8 mouse cellular contexts compared by ENCODE assay signal in genomic region chr16:30736662-30737326, GRCm38 (mm10).
DNase-seq lines count a peak whose midpoint lies in the region; ATAC-seq and TF ChIP-seq lines count a peak whose summit lies in the region.
"Had no signal": no experiment of that assay in that cellular context is flagged by ENCODE, and none has a peak within 500 bp of the region (broad histone marks: within the 10 kb centered on the region; RNA-seq: fewer than 3 reads in every experiment).

No protein-coding gene starts in this region.

- no peak overlapping the region for H3K4me2 ChIP-seq in midbrain, postnatal 0 days (ENCODE audit: low read depth, low read length, poor library complexity, severe bottlenecking)
- no peak overlapping the region for H3K4me2 ChIP-seq in liver, postnatal 0 days (ENCODE audit: low read depth, low read length)
- H3K4me2 ChIP-seq: midbrain, embryonic 12.5 days had no signal

- intact Hi-C loops in heart, postnatal 10 days (cut with DNase I), result loop anchor here (1.0 to 5.0 kb wide), 5 partner anchors 58 to 336 kb away; no protein-coding TSS in a partner anchor

- ATAC-seq in midbrain, postnatal 0 days (ENCODE audit: low FRiP score), result no peak; the same call in 1 of the 2 replicates
- no peak for ATAC-seq in liver, postnatal 0 days

- WGBS in midbrain, embryonic 10.5 days, result 74% methylated on average over 17 of the region's 17 CpGs
- 59% methylated on average over 17 of the region's 17 CpGs for WGBS in midbrain, postnatal 0 days
- 60% methylated on average over 17 of the region's 17 CpGs for WGBS in liver, postnatal 0 days (ENCODE audit: insufficient replicate concordance)

- H3K27ac ChIP-seq in midbrain, embryonic 10.5 days (replicated peaks), result peak overlapping the region; percentile 33; the same call in 1 of the 2 replicates
- no peak overlapping the region for H3K27ac ChIP-seq in midbrain, postnatal 0 days (ENCODE audit: low read depth, low read length)
- no peak overlapping the region for H3K27ac ChIP-seq in liver, postnatal 0 days (ENCODE audit: low read depth)
- H3K27ac ChIP-seq: midbrain, embryonic 12.5 days had no signal

- H3K27me3 ChIP-seq in midbrain, embryonic 10.5 days (ENCODE audit: low read depth, poor library complexity, severe bottlenecking), result no peaks in the 10 kb centered on the region
- no peaks in the 10 kb centered on the region for H3K27me3 ChIP-seq in midbrain, postnatal 0 days (ENCODE audit: insufficient read depth, low read length)
- no peaks in the 10 kb centered on the region for H3K27me3 ChIP-seq in liver, postnatal 0 days (ENCODE audit: insufficient read depth, low read length)
- H3K27me3 ChIP-seq: midbrain, embryonic 12.5 days had no signal

- no peak for DNase-seq in midbrain, embryonic 10.5 days (ENCODE audit: low spot score)
- DNase-seq in midbrain, postnatal 0 days (ENCODE audit: low spot score), result no peak
- DNase-seq in gastrocnemius, adult 8-10 months (ENCODE audit: low spot score in 2 of 2), result peak; percentile 33 to 51
- DNase-seq in heart, postnatal 10 days, result peak; percentile 73 to 81
- peak; percentile 77 for DNase-seq in skeletal muscle tissue, adult 2 months (ENCODE audit: low read depth, low spot score)
- DNase-seq in adrenal gland, postnatal 4 days (ENCODE audit: low spot score in 2 of 2), result no peak
- DNase-seq in liver, postnatal 0 days, result no peak

- TF ChIP-seq EP300 in liver, postnatal 0 days (IDR thresholded peaks at IDR 0.05; ENCODE audit: low read depth), result no peak

- no peak overlapping the region for H3K9ac ChIP-seq in midbrain, postnatal 0 days (replicated peaks; ENCODE audit: low read length, poor library complexity, severe bottlenecking)
- H3K9ac ChIP-seq in liver, postnatal 0 days (replicated peaks), result no peak overlapping the region
- H3K9ac ChIP-seq: midbrain, embryonic 12.5 days had no signal

- TF ChIP-seq CTCF in midbrain, postnatal 0 days (IDR thresholded peaks at IDR 0.05), result no peak
- TF ChIP-seq CTCF in liver, postnatal 0 days (IDR thresholded peaks at IDR 0.05; ENCODE audit: low read depth), result no peak

- H3K36me3 ChIP-seq in midbrain, embryonic 10.5 days, result no peaks in the 10 kb centered on the region
- no peaks in the 10 kb centered on the region for H3K36me3 ChIP-seq in midbrain, postnatal 0 days (ENCODE audit: insufficient read depth, low read length)
- H3K36me3 ChIP-seq in liver, postnatal 0 days (replicated peaks; ENCODE audit: insufficient read depth, low read length), result no peaks in the 10 kb centered on the region
- H3K36me3 ChIP-seq: midbrain, embryonic 12.5 days had no signal

- H3K4me3 ChIP-seq in midbrain, embryonic 10.5 days, result no peak overlapping the region
- no peak overlapping the region for H3K4me3 ChIP-seq in midbrain, postnatal 0 days (ENCODE audit: low read depth, low read length)
- no peak overlapping the region for H3K4me3 ChIP-seq in liver, postnatal 0 days (ENCODE audit: low read depth, low read length)
- H3K4me3 ChIP-seq: midbrain, embryonic 12.5 days had no signal

- H3K9me3 ChIP-seq in midbrain, embryonic 10.5 days (replicated peaks), result no peaks in the 10 kb centered on the region
- no peaks in the 10 kb centered on the region for H3K9me3 ChIP-seq in midbrain, postnatal 0 days (ENCODE audit: low read length)
- H3K9me3 ChIP-seq in liver, postnatal 0 days (ENCODE audit: low read length), result no peaks in the 10 kb centered on the region
- H3K9me3 ChIP-seq: midbrain, embryonic 12.5 days had no signal

- H3K4me1 ChIP-seq in midbrain, embryonic 10.5 days, result peaks cover 28% of the 10 kb centered on the region
- H3K4me1 ChIP-seq in midbrain, postnatal 0 days (ENCODE audit: insufficient read depth, low read length), result no peaks in the 10 kb centered on the region; the same call in 1 of the 2 replicates
- peaks cover 9% of the 10 kb centered on the region for H3K4me1 ChIP-seq in liver, postnatal 0 days (ENCODE audit: insufficient read depth)

Comparison
In these comparisons a context has a peak if more than half of its experiments do, and no peak if none do; other contexts are left out.
1. DNase-seq: peak in gastrocnemius, adult 8-10 months (2 of 2), heart, postnatal 10 days (2 of 2) and skeletal muscle tissue, adult 2 months (single experiment); none in midbrain, embryonic 10.5 days (single experiment), midbrain, postnatal 0 days (single experiment), adrenal gland, postnatal 4 days (0 of 2) and liver, postnatal 0 days (single experiment).